Mouse (Mus musculus): ENCODE results near the gene Rnf220.

Gene Rnf220

GRCm38 (mm10) chr4:117489566-117489965 lies 7.3 kb downstream of the Rnf220 start:
- DNase-seq (ENCODE audit: low spot score in 2 of 2) = no peak

DNA sequence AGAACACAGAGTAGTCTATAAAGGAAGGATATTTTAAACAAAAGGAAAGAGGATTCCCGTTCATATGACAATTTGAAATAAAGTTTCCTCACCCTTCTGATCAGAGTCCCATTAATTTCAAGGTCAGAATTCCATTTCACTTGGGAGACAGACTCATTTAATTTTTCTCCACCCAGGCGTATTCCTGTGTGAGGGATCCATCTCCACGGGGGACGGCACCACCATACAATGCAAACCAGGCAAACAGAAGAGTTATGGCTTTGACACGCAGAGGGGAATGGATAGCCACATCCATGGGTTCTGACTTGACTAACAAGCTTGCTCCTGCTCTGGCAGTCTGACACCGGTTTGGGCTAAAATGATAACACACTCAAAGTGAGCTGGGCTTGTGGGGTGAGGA lies 9.4 kb downstream of the Rnf220 start:
- DNase-seq (ENCODE audit: low spot score in 2 of 2) = no peak

DNA sequence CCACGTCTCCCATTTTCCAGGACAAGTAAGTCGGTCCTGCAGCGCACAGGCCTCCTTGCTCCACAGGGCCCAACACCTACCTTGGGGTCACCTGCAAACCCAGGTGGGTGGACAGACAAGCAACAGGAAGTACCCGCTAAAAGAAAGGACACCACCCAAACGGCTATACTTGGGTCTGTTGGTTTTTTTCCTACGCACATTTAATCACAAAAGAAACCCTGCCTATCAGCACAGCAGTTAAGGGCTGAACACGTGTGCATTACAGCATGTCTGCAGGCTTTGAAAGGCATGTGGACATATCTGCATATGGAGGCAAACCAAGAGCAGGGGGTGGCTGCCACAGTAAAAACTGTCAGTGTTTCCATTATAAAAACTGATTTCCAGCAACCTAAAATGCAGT lies 10.7 kb downstream of the Rnf220 start:
- no peak for DNase-seq (ENCODE audit: low spot score in 2 of 2)

GRCm38 (mm10) chr4:117485045-117485780 lies 11.6 kb downstream of the Rnf220 start:
- DNase-seq (ENCODE audit: low spot score in 2 of 2) = no peak

DNA sequence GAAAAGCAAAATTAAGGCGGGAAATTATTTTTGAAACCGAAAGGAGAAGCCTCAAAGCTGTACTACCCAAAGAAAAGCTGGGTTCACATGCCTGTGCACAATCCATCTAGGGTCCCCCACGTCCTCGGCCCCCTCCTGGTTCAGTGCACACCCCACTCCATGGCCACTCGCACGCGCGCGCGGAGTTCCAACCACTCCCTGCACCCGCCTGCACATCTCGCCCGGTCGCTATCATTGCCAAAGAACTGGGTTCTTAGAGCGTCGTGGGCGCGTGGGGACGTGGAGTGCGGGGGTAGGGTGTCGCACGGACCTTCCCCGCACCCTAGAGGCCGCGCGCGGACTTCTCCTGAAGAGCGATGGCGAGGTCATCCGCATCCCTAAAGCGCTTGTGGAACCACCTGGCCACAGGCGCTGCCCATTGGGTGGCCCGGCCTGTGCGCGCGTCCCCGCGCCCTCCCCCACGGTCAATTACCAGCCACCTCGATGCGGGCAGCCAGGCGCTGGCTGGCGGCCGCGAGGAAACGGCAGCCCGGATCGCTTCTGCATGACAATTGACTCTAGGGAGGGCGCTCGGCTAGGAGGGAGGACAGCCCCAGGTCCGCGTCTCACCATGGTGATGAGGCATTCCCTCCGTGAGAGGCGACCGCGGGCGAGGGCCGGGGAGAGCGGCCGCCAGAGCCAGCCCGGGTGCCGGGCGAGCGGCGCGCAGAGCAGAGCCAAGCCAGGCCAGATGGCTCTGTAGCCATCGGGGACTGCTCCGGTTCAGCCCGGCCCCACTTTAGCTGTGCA lies 12.4 kb downstream of the Rnf220 start:
- no peak for DNase-seq (ENCODE audit: low spot score in 2 of 2)

GRCm38 (mm10) chr4:117483931-117484255 lies 13.0 kb downstream of the Rnf220 start:
- no peak for DNase-seq (ENCODE audit: low spot score in 2 of 2)

GRCm38 (mm10) chr4:117482103-117482502 lies 14.7 kb downstream of the Rnf220 start:
- DNase-seq (ENCODE audit: low spot score in 2 of 2) = no peak

DNA sequence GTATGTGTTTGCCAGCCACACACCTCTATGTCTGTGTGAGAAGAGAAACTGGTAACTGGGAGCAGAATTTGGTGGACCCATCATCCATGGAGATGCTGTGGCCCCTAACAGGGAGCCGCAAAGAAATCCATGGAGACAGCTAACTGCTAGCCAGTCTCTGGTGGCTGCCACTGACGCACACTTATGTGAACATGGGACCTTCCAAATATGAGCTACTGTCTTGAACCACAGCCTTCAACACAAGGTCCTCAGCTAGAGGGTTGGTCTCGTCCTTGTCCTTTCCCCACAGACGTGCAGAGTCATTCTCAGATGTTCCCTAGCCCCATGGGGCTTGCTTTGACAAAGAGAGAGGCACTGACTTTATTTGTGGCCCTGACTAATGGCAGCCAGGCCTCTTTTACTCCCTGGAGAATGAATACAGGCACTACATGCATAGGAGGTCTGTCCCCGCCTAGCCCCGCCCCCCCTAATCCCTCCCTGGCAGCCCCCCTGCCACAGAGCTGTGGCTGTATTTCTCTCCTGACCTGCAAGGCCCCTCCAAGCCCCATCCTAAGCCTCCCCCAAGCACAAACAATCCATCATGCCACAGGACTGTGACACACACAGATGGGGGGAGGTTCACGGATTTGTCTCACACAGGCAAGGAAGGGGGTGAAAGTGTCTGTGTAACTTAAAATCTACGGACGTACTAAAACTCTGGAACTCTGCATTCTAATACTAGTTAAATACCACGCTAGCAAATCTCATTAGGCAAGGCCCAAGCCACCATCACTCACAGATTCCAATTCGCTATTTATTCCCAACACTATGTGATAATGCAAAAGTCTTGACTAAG lies 16.0 kb downstream of the Rnf220 start:
- DNase-seq (ENCODE audit: low spot score in 2 of 2) = no peak

DNA sequence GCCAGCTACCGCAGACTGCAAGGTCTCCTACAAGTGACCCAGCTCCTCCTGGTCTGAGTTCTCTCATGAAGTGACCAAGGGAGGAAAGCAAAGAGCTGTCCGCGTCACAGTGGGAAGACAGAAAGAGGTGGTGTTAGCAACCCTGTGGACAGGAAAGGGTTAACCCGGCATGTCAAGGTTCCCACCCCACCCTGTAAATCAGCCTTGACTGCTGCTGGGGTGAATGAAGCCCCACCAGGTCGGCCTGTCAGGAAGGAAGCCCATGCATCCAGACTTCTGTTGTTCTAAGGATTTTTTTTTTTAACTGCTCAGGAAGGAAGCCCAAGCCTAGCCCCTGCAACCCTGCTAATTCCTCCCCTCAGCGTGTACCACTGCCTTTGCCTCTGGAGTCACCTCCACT lies 16.9 kb downstream of the Rnf220 start:
- no peak for DNase-seq (ENCODE audit: low spot score in 2 of 2)

DNA sequence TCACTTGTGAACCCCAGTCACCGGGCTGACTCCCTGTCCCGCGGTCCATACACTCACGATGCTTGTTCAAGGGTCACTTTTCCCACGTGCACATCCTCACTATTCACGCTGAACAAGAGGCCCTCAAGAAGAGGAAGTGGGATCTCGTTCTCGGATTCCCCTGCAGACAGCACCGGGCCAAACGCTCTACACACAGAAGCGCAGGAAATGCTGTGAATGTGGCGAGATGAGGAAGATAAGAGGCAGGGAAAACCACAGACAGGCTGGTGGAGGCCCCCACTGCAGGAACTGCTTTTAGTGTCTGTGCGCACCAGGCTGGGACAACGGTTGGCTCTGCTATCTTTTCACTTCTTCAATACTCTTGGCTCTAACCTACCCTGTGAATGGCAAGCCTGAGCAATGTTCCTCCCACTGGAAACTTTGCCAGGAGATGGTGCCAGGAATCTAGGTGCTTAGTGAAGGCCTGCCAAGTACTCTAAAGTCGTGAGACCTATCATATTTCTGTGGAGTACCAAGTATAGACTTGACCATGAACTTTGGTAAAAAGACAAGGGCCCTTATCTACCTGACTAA lies 18.7 kb downstream of the Rnf220 start:
- peak; percentile 48 to 52 for DNase-seq (ENCODE audit: low spot score in 2 of 2)

- DNase-seq (ENCODE audit: low spot score in 2 of 2) = no peak
Observed at GRCm38 (mm10) chr4:117477401-117477800, 19.5 kb downstream of the Rnf220 start.

GRCm38 (mm10) chr4:117476777-117477176 lies 20.1 kb downstream of the Rnf220 start:
- no peak for DNase-seq (ENCODE audit: low spot score in 2 of 2)

GRCm38 (mm10) chr4:117476355-117476754 lies 20.5 kb downstream of the Rnf220 start:
- no peak for DNase-seq (ENCODE audit: low spot score in 2 of 2)

DNA sequence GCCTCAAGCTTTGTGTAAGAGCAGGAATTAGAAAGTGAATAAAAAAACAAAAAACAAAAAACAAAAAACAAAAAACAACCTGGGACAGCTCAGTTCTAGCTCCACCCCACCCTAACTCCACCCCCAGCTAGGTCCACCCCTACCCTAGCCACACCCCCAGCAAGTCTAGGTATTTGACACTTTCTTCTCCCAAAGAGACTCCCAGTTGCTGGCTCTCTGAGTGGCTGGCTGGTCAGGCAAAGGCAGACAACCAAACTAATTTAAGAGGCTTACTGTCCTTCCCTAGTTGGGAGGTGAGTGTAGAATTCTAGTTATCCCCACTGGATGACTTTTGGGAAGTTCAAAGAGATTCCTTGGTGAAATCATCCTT lies 22.9 kb downstream of the Rnf220 start:
- DNase-seq (ENCODE audit: low spot score in 2 of 2) = peak in 1 of 2 experiments; percentile 65

- DNase-seq (ENCODE audit: low spot score in 2 of 2) = no peak
Observed at GRCm38 (mm10) chr4:117473291-117473984, 23.4 kb downstream of the Rnf220 start.

- DNase-seq (ENCODE audit: low spot score in 2 of 2) = no peak
Observed at GRCm38 (mm10) chr4:117469471-117469870, 27.4 kb downstream of the Rnf220 start.

DNA sequence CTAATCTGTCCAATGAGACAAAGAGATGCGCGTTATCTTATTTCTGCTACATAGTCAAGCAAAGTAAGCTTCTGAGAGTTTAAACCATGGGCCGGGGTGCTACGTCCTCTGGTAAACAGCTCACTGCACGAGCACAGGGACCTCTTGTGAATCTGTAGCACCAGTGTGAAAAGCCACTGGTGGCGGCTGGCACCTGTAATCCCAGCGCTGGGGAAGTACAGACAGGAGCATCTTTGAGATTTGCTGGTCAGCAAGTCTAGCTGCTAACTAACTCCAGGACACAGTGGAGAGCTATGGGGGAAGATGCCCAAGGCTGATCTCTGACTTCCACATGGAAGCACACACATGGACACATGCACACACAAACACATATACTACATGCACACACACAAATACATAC lies 28.9 kb downstream of the Rnf220 start:
- no peak for DNase-seq (ENCODE audit: low spot score in 2 of 2)

- DNase-seq (ENCODE audit: low spot score in 2 of 2) = no peak
Observed at GRCm38 (mm10) chr4:117449151-117449550, 47.7 kb downstream of the Rnf220 start.

DNA sequence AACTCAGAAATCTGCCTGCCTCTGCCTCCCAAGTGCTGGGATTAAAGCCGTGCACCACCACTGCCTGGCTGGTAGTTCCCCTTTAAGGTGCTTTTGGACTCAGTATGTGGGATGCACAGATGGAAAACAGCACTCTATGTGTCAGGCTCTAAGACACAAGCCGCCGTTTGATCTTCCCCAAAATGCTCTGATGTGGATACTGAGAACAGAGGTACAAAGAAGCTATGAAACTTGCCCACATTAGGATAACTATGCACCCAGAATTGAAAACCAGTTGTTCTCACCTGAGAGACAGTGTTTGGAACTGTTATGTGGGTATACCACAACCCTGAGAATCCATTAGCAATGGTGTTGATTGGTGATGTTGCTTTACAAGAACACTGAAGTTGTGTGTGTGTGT lies 48.9 kb downstream of the Rnf220 start:
- DNase-seq (ENCODE audit: low spot score in 2 of 2) = no peak

DNA sequence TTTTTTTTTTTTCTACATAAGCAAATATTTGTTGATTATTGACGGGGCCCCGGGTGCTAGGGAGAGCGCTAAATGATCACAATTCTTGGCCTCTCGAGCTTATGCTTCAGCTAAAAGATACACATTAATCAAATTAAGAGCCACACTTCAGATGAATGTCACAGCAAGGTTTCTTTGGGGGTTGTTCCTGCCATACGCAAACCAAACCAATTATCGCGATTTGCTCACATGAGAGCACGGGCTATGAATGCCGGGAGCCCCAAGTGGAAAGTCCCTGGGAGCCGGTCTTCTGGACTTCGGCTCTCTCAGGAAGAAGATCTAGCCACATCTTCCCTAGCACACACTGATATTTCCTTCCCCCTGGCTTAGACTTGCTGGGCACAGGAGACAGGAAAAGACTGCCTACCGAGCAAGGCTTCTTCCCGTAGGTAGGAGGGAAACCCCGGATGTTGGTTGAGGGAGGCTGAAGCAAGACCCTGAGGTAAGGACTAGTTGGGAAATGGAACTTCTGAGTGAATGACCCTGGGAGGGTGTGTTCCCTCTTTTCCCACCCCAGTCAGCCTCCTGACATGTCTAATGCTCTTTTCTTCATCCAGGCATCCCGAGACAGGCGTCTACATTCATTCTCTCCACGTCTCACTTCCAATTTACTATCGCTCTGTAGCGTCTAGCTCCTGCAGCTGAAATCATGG lies 51.2 kb downstream of the Rnf220 start:
- no peak for DNase-seq (ENCODE audit: low spot score in 2 of 2)

- no peak for DNase-seq (ENCODE audit: low spot score in 2 of 2)
Observed at GRCm38 (mm10) chr4:117438919-117439318, 57.9 kb downstream of the Rnf220 start.

Measured in spleen, postnatal 36 days (tissue).